Mouse (Mus musculus): ENCODE results near the gene C8a.

GRCm38 (mm10) chr4:104819891-104820290 is 56.3 kb downstream of the C8a start:
- no peak for TF ChIP-seq POLR2A (IDR thresholded peaks at IDR 0.05; ENCODE audit: insufficient read length, low read depth)
- TF ChIP-seq MYOG (IDR thresholded peaks at IDR 0.05; ENCODE audit: control insufficient read depth in 1 of 3, insufficient read depth in 1 of 3, insufficient read length in 2 of 3, low read depth in 2 of 3), result no peak
- no peak for TF ChIP-seq E2F4 (IDR thresholded peaks at IDR 0.05; ENCODE audit: insufficient read depth)
- TF ChIP-seq USF1 (IDR thresholded peaks at IDR 0.05; ENCODE audit: low read depth), result no peak
- TF ChIP-seq CEBPB (IDR thresholded peaks at IDR 0.05; ENCODE audit: insufficient read depth, poor library complexity, severe bottlenecking), result no peak
- TF ChIP-seq MAX (IDR thresholded peaks at IDR 0.05; ENCODE audit: low read depth), result no peak
- no peak for TF ChIP-seq POLR2AphosphoS2 (IDR thresholded peaks at IDR 0.05; ENCODE audit: insufficient read length, low read depth)
- TF ChIP-seq SRF (IDR thresholded peaks at IDR 0.05; ENCODE audit: control insufficient read depth, insufficient read length, low read depth), result no peak
- TF ChIP-seq MYOD1 (IDR thresholded peaks at IDR 0.05; ENCODE audit: control insufficient read depth in 1 of 3, insufficient read length in 2 of 3, low read depth in 2 of 3), result no peak
- no peak for TF ChIP-seq REST (IDR thresholded peaks at IDR 0.05; ENCODE audit: insufficient read depth, insufficient read length)

All from myocyte (in vitro differentiated cells).